Mouse (Mus musculus): Measurements from ENCODE around the gene Wbp1l. TPM values are rescaled to one million over a fixed set of nuclear protein-coding genes. Genes with fewer than 3 reads are reported as not detected.
"Not testable (repeated sequence)": the region's sequence is repeated elsewhere in the genome, so short reads cannot be mapped to it uniquely, and the experiment has no call there.

Wbp1l gene
- 10 to 100 TPM; 39.0 to 47.3 TPM for total RNA-seq (2021)
- long read RNA-seq, experiment 1, transcript Wbp1l-202 (4 exons, 3,865 nt) = major isoform, 8 of 28 reads
- long read RNA-seq, experiment 1, partial matches to known transcripts = 13 of 28 reads
- long read RNA-seq, experiment 1, other reads (novel, unspliced or antisense) = 7 of 28 reads
- long read RNA-seq, experiment 2, transcript Wbp1l-202 (4 exons, 3,865 nt) = major isoform, 5 of 16 reads
- long read RNA-seq, experiment 2, partial matches to known transcripts = 6 of 16 reads
- long read RNA-seq, experiment 2, other reads (novel, unspliced or antisense) = 1 of 16 reads

DNA sequence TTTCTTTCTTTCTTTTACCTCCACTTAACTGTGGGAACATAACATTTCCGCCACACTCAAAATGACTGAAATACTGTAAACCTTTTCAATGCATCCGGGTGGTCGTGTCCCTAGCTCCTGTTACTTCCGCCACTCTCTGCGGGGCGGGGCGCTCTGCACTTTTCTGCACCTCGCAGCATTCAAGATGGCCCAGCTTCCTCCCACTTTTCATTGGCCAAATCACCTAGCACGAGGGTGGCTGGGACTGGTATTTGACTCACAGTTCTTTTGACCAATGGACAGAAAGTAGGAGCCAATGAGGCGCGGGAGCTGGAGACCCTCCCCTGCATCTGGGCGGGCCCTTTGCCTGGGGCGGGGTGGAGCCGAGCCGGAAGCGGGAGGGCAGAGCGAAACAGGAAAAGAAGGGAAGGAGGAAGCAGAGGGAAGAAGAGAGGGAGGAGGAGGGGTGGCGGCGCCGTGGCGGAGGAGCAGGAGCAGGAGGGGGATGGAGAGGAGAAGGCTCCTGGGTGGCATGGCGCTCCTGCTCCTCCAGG, at the start of gene Wbp1l:
TSS of gene Wbp1l (plus strand) at position 365 of the 533 bp plus-strand sequence.
- peak; percentile 98 for DNase-seq

DNA sequence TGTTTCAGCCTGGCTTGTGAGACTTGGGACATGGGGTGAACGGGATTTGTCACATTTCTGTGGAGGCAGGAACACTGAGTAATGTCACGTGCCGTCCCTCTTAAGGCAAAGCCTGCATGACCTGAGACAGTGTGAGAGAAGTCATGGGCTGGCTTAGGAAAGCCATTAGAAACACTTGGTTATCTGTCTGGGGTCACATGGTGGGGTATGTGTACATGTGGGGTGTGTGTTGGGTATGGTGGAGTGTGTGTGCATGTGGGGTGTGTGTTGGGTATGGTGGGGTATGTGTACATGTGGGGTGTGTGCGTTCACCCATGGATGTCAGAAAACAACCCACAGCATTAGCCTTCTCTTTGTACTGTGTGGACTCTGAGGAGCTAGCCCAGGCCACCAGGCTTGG, 48.5 kb upstream of the Wbp1l start:
- no peak for DNase-seq

DNA sequence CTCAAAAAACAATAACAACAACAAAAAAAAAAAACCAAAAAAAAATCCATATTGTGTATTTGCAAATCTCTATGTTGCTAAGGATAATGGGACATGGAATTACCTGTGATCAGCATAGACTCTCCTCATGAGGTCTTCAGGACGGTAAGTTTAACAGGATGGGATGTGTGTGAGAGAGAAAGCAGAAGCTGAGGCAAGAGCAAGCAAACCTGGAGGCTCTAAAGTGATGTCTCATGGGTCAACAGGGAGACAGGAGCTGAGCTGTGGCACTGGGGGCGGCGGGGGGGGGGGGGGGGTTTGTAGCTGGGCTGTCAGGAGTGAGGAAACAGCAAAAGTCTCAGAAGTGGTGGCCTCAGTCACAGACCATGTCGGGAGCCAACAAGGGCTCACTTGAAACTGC, 46.4 kb upstream of the Wbp1l start:
- DNase-seq = no peak

DNA sequence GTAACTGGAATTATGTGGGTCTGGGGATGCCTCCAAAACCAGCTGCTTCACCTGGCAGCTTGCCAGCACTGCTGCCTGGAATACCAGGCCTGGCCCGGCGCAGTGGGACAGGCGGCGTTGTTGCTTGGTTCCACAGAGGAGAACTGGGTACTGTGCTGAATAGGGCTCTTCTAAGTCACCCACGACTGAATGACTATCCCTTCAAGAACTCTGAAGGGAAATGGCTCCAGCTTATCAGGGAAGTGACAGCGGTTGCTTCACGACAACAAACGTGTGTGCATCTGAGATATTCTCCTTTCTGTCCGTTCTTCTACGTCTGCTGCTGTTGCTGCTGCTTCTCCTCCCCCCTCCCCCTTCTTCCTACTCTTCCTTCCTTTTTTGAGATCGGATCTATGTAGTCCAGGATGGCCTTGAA, 45.3 kb upstream of the Wbp1l start:
- no peak for DNase-seq

DNA sequence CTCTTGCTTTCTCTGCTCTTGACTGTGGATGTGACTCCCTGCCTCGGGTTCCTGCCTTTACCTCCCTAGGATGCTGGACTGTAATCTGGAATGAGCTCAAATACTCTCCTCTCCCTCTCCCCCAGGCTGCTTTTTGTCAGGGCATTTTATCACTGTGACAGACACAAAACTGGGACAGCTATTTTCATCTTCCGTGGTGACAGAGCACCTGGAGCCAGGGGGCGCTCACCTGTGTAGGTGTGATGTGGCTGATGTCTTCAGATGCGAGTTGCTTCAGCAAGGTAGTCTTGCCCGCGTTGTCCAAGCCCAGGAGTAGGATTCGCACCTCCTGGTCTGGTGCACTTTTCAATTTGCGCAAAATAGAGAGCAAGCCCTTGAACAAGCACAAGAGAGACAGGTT, 40.9 kb upstream of the Wbp1l start:
- no peak for DNase-seq

DNA sequence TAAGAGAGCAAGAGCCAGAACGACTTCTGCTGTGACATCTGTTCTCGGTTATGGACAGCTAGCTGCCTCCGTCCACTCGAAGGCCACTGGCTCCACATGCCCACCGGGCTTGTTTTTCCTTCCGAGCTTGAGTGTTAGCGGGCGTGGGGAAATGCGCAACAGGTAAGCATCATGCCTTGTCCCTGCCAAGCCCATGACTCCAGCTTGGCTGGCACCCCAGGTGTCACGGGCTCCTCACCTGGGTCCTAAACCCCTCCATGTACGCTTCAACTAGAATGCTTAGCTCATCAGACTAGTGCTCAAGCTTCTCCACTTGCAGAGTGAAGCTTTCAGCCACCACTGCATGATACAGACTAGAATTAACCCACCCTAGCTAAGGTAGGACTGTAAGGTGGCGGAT, 40.3 kb upstream of the Wbp1l start:
- DNase-seq = no peak

DNA sequence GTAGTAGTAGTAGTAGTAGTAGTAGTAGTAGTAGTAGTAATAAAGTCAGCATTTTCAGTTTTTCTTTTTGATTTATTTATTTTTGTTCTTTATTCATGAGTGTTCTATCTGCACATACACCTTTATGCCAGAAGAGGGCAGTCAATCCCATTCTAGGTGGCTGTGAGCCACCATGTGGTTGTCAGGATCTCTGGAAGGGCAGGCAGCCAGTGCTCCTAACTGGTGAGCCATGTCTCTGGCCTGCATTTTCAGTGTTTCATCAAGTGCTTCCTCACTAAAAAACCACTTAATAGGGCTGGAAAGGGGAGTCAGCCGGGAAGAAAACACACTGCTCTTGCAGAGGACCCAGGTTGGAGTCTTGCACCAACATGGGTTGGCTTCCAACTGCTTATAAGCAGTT, 36.8 kb upstream of the Wbp1l start:
- peak; percentile 55 for DNase-seq

DNA sequence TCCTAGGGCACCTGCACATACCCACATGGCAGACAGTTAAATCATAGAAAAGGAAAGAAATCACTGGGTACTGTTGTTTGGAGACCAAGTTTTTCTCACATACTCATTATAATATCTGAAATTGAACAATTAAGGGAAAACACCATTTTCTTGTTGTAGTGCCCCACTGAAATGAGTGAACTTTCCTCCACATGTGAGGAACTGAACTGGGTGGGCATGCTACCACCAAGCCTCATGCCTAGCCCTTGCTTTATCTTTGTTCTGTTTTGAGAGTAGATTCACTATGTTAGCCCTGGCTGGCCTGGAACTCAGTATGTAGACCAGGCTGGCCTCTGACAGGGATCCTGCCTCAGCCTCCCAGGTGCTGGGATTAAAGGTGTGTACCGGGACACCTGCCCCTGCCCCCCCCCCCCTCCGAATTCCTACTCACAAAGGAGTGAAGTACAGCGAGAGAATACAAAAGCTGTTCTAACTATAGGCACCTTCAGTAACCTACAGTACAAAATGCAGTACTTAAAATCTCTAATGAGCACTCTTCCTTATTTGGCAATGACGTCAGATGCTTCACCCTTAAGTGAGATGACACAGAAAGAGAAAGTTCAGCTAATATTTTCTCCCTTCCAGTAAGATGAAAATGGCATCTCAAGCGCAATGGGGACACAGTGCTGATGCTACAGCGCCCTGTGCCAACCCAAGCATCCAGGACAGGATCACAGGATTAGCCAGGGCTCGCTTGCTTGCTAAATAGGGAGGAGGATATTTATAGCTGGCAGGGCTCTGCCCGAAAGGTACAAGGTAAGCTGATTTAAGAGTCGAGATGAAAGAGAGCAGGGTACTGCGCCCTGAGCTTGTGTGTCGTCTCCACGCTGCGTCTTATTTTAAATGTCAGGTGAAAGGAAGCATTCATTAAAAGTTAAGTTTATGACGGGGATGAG, 36.0 kb upstream of the Wbp1l start:
- peak; percentile 75 for DNase-seq

DNA sequence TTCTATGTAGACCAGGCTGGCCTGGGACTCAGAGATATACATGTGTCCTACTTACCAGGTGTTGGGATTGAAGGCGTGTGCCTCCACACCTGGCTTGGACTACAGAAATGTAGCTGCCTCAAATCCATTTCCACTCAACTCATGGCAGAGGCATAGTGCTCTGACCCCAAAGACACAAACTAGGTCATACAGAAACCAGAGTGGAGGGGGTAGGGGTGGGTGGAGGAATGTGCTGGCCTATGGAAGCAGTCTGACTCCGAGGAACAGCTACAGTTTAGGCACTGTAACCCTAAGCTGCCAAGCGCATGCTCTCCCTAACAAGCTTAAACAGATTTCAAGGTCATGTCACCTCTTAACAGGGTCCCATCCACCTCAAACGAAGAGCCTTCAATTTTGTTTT, 35.3 kb upstream of the Wbp1l start:
- peak; percentile 44 for DNase-seq

DNA sequence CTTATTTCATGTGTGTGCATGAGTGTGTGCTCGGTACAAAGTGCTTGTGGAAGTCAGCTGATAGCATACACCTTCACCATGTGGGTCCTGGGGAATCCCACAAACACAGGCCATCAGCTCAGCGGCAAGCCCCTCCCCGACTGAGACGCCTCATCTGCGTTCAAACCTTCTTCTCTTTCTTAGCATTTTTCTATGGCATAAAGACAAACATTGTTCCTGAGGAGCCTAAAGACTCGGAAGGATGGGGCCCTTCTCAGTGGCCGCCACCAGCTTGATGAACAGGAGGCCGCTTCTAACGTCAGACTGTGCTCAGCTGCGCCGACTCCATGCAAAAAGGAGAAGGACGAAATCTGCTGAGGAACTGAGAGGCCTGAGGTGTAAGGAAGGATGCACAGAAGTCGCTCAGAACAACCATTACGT, 34.8 kb upstream of the Wbp1l start:
- DNase-seq = no peak

DNA sequence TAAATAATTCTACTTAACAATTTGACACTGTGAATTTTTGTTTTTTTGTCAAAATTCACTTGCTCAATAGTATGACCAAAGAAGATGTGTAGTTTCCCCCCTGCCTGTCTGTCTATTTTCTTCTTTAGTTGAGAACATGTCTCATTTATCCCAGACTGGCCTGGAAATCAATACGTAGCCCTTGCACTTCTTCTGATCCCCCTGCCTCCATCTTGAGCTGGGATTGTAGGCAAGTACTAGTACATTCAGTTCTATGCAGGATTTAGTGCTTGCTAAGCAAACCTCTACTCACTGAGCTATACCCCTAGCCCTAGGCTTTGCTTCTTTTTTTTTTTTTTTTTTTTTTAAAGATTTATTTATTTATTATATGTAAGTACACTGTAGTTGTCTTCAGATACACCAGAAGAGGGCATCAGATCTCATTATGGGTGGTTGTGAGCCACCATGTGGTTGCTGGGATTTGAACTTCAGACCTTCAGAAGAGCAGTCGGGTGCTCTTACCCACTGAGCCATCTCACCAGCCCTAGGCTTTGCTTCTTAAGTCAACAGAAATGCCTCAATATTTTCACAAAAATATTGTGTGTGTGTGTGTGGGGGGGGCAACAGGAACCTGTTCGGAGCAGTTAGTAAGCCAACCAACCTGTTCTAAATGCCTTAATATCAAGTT, 27.5 kb upstream of the Wbp1l start:
- DNase-seq = not testable (repeated sequence)

DNA sequence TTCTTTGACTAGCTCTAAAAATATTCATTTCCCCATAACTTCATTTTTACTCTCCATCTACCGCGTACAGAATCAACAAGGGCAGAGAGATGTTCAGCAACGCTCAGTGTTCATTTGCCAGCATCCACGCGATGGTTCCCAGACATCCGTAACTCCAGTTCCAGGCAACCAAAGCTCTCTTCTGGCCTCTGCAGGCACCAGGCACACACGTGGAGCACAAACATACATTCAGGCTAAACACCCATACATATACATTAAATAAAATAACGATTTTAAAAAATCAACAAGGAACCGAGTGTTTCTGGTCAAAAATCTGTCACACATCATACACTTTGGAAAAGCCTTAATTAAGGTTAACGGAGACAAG, 27.0 kb upstream of the Wbp1l start:
- DNase-seq = no peak

DNA sequence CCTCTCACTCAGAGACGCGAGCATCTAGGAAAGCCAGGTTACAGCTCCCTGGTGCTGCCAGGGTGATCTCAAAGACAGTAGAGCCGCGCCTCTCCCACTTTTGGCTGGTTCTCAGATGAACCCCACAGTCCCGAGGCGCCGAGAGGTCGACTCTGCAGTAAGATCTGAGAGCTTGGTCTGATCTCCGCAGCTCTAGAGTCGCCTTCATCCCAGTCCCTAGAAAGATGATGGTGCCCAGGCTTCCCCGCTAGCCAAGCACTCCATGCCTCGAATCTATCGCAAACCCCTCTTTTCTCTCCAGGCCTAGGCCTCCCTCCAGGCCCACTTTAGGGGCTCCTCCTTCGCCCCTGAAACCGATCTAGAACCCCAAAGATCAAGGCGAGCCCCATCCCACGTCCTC, 26.3 kb upstream of the Wbp1l start:
- DNase-seq = no peak

DNA sequence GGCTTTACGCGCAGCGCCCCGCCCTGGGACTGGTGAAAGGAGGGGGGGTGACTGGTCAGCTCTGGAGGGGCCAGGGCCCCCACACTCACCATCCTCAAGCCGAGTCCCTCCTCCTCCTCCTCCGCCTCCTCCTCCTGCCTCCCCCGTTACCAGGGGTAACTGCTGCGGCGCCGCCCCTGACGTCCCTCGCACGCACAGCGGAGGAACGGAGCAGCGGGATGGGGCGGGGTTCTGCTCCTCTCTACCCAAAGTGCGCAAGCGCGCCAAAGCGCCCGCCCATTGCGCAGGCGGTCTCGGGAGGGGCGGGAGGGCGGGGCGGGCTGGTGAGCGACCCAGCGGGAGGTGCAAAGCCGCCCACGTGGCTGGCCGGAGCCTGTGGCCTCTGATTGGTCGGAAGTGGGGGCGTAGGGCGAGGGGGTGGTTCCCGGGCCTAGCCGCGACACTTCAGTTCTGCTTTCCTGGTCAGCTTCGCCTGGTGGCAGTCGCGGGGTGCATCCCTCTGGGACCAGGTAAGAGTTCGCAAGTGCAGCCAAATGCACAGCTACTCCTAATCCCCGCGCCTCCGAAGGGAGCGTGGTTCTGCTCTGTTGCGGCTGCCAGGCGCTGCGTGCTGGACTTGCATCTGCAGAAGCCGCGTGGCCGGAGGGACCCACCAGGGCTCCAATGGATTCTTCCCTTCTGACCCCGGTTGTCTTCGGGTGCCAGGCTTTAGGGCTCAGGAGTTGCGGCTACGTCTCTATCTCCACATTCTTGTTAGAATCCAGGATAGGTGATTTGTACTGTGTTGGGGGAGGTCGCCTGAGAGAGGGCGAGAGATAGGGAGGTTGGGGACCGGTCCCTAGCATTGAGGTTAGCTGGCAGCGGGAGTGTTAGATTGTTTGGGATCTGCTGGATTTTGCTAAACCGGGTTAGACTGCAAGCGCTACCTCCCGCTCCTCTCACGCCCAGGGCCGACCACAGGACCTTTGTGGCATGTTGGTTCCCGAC, 25.6 kb upstream of the Wbp1l start, which contains the start of the genes Arl3 and Sfxn2:
TSS of gene Arl3 (minus strand) at position 248 of the 987 bp plus-strand sequence.
TSS of gene Sfxn2 (plus strand) at position 415 of the 987 bp plus-strand sequence.
- DNase-seq = peak; percentile 97

DNA sequence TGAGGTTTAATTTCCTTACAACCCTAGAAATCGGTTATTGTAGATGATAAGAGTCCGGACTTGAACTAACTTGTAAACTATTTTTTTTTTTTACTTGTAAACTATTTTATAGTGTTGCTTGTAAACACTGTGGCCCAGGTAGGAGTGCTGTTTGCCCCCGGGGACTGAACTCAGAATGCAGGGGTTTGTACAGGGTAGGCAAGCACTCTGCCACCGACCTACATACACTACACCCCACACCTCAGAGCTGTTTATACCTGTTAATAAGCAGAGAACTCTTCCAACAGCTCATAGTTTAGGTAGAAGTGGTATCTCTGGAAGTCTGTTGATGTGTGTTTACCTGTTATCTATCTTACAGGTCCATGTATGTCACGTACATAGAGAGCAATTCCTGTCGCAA, 24.9 kb upstream of the Wbp1l start:
- DNase-seq = no peak

DNA sequence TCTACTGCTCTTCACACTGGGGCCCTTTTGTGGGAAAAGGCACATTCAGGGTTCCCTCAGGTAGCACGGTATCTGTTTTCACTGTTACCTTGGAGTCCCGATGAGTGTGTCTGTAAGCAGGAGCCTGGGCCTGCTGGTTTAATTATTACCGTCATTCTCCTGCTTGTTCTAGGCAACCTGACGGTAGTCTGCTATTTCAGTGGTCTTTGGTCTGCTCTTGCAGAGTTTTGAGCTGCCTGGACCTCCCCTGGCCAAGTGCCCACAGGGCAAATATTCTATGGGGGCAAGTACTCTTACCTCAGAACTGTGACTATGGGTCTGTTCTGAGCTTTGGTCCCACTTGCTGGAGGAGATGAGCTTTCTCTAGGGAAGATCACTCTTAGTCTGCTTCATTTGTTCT, 23.7 kb upstream of the Wbp1l start:
- no peak for DNase-seq

DNA sequence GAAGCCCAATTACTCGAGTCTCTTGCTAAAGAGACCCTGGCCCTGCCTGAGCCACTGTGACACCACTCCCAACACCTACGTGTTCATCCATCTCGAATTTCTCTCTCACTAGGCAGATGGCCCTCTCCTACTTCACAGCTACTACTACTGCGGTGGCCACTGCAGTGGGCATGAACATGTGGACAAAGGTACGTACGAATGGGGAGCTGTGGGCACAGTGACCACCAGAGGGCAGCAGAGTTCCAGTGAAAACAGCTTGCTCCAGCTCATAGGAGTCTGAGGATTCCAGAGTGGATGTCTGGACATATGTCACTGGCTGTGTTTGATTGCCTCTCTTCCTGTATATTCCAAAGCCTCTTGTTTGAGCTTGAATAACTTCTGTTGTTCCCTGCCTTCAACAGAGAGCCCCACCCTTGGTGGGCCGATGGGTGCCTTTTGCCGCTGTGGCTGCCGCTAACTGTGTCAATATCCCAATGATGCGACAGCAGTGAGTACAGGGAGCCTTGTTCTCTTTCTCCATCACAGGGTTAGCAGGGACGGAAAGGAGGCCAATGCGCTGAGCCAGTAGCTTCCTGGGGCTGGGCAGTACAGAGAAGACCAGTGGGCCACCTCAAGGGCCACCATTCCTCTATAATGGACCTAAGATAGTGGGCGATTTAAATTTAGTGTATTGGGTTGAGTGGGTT, 10.9 kb upstream of the Wbp1l start:
- DNase-seq = peak; percentile 59

DNA sequence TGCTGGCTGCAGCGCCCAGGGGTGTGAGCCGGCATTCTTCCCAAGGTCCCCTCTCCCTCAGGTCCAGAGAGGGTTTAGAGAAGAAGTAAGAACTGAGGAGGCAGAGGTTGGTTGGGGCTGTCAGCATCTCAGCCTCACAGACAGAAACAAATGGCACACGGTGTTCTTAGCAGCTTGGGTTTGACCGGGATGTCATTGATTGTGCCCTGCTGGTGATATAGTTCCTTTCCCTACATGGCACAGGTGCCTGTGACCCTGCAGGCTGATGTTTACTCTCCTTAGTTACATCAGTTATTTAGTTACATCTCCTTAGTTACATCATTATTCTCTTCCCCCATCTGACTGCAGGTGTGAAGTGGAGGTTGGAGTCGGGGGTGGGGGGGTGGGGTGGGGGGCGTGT, 7.3 kb upstream of the Wbp1l start:
- DNase-seq = no peak

DNA sequence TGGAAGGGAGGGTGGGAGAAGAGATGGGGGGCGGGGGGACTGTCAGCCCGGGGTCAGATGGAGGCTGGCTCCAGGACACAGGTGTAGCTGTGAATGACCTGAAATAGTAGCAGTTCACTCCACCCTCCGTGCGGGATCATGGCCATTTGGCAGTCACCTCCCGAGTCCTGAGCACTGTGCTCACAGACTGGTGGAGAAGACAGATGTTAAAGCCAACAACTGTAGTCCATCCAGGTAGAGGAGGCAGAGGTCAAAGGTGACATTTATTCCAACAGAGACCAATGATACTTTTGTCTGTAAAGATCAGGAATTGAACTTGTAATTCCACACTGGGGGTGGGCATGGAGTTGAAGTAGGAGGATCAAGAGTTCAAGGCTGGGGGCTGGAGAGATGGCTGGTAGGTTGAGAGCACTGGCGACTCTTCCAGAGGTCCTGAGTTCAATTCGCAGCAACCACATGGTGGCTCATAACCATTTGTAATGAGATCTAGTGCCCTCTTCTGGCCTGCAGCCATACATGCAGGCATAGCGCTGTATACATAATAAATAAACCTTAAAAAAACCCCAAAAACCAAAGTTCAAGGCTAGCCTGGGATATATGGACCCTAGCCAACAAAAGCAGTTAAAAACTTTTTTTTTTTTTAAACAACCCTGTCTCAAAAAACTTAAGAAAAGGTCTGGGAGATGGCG, 6.0 kb upstream of the Wbp1l start:
- DNase-seq = no peak

DNA sequence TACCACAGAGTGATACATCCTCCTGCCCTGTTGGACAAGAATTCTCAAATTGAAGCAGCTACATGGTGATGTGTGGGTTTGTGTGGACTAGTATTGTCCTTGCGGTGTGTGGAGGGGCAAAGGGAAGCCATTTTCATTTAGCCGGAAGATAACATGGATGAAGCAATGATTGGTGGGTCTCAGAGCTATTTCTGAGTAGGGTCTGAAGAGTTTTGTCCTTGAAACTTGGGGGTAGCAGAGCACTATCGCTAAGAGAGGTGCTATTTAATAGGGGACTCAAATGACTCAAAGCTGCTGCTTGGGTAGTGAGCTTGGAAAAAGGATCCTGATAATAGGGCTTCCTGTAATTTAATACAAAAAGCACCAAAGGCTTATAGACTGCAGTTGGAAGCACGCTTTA, 697 bp upstream of the Wbp1l start:
- no peak for DNase-seq
